Mouse (Mus musculus) adrenal gland, adult 2 months (tissue): ENCODE results near the gene Ncor2. TPM values are rescaled to one million over a fixed set of nuclear protein-coding genes. Genes with fewer than 3 reads are reported as not detected.

Experiments
- DNase-seq: peaks from one replicate; pipeline ENCODE4 v3.0.0; 2021
- polyA plus RNA-seq: library from polyadenylated mRNA; depleted of rRNA; stranded (reverse); fragments of >200 nt; gene quantifications from 2 replicates; pipeline ENCODE4 v1.2.3, GENCODE M21; 2012
- total RNA-seq, 2 experiments: library from RNA; stranded (reverse); gene quantifications; 2 replicates each; pipeline ENCODE4 v1.2.3; 2021

Ncor2 gene
- total and polyA plus RNA-seq, 3 experiments: 149 to 340 (median 229) TPM

- DNase-seq: no peak
These were observed 82.7 kb downstream of the Ncor2 start for GRCm38 (mm10) chr5:125096368-125096767.

DNA sequence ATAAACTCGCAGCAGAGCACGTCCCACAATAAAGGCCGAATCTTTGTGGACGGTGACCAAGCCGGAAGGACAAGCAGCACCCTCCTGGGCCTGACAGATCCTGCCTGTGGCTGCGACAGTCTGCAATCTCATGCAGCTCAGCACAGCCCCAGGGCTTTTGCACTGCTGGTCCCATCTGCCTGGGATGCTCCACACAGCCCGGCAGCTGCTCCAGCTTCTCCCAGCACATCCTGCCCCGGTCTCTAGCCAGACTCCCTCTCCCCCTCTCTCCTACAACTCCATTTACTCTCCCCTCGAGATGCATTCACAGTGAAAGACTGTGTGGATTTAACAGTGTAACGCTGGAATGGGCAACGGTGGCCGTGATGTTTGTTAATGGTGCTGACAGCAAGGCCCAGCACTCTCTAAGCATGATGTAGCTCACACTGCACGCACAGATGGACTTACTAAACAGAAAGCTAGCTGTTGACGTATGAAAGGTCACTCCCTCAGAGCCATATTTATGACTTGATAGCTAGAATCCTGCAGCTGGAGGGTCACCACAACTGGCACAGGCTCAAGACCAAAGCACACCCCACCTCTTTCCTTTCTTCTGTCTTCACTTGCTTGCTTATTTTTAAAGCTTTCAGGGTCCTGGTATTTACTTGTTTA, 83.4 kb downstream of the Ncor2 start:
- DNase-seq: no peak

GRCm38 (mm10) chr5:125093795-125094194, 85.2 kb downstream of the Ncor2 start:
- DNase-seq: no peak

DNA sequence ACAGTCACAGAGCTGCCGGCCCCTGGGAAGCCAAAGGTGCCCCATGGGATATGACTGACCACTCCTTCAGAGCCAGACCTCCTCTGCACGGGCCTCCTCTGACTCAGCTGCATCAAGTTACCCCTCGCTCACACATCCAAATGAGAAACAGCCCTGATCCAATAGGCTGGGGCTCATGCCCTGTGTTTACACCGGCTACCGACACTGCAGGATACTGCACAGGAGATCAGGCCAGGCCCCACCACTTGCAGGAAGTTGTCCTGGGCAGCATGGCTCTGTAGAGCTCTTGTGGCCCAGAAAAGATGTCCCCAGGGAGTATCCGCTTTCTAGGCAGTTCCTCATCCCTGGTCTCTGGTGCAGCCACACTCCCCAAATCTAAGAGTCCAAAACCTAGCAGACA, 90.9 kb downstream of the Ncor2 start:
- DNase-seq: no peak

DNA sequence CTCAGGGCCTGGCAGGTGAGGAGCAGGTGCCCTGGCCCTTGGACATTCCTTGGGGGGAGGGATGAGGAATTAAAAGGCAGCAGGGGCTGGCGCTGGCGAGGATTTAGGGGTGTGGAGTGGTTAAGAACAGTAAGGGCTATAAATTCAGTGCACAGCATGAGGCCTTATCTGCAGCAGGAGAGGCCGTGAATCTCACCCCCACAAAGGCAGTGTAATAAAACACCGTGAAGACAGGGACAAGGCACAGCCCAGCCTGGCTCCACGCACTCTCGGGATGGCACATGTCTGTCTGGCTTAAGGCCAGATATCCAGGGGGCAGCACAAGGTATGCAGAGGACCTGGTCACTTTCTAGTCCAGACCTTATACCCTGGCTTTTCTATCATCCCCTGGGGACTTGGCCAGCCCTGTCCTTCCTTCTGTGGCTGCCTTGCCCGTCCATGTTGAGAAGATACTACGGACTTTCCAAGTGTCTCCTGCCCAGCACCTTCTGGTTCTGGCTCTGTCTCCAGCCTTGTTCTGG, 93.9 kb downstream of the Ncor2 start:
- no peak for DNase-seq

DNA sequence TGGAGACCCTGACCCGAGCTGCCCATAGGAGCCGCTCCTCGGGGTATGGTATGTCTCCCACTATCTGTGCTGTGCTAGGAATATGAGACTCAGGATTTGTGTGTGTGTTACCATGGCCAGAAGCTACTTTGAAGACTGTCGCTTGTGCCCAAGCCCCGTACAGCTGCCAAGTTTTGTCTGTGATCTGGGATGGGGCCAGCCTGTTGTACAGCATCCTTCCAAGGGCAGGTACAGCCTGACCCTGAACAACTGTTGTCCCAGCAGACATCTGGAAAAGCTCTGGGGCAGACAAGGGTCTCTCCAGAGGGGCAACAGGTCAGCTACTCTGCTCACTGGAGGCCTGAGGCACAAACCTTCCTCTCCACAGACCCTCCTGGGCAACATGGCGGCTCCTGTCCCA, 95.3 kb downstream of the Ncor2 start:
- DNase-seq: no peak

DNA sequence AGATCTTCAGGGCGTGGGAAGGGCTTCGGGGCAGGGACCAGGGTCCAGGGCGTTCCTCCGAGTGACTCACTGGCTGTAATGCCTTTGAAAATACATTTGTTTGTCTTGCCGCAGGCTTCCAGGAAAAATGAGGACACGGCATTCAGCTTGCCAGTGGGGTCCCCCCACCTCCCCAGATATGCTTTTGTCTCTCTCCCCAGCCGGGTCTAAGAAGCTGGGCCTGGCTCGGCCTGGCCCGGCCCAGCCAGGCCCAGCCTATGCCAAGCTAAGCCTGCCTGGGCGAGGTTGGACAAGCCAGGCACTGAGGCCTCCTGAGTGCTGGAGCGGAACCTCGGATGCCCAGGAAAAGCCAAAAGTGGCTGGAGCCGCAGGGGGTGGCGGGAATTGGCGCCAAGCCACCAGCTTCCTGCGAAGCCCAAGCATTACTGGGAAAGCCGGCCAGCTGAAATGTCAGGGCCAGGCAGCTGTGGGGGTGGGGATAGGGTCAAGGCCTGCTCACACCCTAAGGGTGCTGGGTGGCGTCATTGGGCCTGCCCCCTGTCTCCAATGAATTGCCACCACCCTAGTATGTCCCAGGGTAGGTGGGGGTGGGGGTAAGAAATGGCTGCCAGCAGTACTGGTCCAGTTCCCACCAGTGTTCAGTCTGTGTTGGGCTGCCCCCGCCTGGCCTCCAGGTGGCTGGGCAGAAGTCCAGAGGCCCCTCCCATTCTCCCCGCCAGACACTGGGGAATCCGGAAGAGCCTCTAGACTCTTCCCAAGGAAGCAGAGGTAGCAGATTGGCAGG, 97.5 kb downstream of the Ncor2 start:
- peak; percentile 98 for DNase-seq

GRCm38 (mm10) chr5:125080787-125081317, 98.2 kb downstream of the Ncor2 start:
- DNase-seq: peak; percentile 82

DNA sequence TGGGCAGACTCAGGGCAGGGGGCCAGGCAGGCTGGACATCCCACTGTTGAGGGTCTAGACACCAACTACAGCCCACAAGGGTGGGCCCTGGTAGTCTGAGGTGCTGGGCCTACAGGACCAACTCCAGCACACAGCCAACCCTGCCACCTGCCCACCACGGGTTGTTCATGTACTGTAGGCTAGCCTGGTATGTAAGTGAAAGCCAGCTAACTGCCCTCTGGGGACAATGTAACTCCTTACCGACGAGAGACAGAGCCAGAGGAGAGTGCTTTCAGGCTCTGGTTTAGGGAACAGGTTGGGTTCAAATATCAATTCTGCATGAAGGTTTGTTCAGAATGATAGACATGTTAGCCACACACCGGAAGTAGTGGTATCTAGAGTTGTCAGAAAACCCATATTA, 98.7 kb downstream of the Ncor2 start:
- DNase-seq: no peak

DNA sequence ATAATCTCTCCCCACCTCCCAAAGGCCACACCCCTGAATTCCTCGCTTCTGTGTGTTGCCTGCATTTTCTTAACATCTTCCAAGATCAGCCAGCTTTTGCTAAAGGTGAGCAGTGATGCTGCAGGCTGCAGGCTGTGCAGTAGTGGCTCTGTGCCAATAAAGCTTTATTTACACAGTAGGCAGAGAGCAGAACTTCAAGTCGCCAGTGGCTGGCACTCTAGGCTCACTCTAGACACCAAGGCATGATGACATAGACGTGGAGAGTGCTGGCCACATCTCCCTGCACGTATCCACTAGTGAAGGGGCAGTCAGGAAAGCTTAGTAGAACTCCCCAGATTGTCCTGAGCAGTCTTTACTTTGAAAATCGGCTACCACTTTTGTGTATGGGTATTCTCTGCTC, 100.8 kb downstream of the Ncor2 start:
- no peak for DNase-seq

DNA sequence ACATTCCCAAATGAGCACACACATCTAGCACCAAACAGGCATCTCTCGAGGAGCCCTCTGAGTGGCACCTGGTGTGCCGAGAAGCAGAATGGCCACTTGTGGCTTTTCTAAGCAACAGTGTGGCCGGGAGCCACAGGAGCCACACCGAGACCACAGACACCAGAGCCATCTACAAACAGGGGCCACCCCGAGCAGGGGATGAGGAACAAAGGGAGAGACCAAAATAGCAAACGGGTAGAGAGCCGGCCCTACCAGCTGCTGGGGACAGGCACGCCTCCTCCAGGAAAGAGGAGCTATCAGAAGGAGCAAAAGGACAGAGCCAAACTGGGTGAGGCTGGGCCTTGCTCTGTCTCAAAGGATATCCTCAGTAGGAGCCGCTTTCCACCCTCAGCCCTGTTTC, 102.8 kb downstream of the Ncor2 start:
- no peak for DNase-seq

DNA sequence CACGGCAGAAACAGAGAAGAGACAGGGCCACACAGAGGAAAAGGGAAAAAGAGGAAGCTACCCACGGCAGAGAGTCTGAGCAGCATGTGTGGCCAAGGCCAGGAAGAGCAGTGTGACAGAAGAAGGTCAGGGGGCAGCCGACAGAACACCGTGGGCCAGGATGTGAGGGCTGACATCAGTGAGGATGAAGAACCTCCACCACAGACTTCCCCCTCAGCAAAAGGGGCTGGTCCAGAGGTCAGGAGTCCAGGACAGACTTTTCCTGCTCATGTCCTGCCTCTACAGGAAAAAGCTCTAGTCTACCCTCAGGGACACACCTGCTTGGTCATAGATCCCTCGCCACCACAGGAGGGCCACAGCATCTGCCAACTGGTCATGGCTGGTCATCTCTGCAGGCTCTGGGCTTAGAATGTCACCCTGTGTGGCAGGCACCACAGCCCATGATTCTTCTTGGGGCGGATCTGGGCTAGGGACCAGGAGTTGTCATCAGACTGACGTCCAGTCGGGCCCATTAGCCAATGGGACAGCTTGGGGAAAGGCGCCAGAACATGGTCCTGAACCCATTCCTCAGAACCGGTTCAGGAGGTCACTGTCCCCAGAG, 104.3 kb downstream of the Ncor2 start:
- DNase-seq: peak; percentile 75

DNA sequence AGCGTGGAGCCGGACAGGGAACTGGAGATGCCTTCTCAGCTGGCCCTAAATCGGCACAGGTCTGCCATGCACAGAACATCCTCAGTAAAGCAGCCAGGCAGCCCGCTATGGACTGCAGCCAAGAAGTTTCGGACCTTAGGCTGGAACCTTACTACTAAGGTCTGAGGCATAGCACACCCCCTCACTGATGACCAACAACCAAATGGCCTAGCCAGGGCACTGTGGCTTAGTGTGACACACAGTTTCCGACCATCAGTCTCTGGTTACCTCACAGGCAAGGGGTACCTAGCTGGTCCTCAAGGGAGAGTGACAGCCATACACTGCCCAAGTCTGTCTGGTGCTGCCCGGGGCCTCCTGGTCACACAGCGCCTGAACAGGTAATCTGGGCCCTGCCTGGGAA, 105.1 kb downstream of the Ncor2 start:
- DNase-seq: peak; percentile 67

DNA sequence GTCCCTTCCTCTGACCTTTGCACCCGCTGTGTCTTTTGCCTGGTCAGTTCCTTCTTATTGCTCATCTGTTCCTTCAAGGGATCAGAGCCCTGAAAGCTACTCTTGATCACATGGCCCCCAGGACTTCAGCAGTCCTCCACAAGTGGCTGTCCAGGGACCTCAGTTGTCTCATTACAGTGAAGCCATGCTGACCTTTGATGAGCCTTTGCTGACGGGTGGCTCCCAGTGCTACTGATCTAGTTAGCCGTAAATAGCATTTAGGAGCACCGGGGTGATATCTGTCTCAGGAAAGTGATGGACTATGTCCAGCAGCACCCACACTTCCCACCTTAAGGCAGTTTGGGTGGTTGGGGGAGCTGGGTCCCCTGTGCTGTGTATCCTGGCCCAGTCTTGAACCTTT, 105.7 kb downstream of the Ncor2 start:
- no peak for DNase-seq

GRCm38 (mm10) chr5:125072425-125072824, 106.6 kb downstream of the Ncor2 start:
- DNase-seq: peak; percentile 47

GRCm38 (mm10) chr5:125071919-125072318, 107.1 kb downstream of the Ncor2 start:
- DNase-seq: peak; percentile 45

DNA sequence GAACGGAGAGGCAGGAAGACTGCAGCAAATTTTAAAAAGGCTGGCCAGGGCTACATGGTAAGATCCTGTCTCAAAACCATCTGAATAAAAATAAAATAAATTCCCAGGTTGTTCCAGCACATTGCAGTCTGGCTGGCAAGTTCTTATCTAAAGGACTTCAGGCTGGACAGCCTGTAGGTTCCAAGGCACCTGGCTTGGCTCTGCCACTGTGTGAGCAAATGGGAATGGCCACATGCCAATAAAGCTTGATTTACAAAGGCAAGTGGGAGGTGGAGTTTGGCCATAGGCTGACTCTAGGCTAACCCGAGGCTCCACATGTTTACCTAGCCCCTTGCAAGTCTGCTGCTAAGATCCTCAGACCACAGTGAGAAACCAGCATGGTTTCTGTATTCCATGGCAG, 108.6 kb downstream of the Ncor2 start:
- DNase-seq: peak; percentile 64

- no peak for DNase-seq
These were observed 109.1 kb downstream of the Ncor2 start for GRCm38 (mm10) chr5:125069916-125070315.

DNA sequence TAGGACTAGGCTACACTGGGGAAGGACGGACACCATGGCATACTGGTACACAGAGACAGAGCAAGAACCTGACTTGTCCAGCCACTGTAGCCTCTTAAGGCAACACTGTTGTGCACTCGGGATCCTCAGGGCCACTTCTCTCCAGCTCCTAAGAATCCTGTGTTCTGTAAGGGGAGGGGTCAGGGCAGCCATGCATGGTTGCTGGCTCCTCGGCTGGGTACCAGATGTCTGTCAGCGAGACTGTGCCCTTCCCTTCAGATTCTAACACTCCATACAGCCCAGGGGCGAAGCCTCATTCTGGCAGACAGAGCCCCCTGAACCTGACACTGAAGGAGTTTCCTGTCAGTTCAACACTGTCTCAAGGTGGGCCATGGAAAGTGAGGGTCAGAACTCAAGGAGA, 109.6 kb downstream of the Ncor2 start:
- no peak for DNase-seq

DNA sequence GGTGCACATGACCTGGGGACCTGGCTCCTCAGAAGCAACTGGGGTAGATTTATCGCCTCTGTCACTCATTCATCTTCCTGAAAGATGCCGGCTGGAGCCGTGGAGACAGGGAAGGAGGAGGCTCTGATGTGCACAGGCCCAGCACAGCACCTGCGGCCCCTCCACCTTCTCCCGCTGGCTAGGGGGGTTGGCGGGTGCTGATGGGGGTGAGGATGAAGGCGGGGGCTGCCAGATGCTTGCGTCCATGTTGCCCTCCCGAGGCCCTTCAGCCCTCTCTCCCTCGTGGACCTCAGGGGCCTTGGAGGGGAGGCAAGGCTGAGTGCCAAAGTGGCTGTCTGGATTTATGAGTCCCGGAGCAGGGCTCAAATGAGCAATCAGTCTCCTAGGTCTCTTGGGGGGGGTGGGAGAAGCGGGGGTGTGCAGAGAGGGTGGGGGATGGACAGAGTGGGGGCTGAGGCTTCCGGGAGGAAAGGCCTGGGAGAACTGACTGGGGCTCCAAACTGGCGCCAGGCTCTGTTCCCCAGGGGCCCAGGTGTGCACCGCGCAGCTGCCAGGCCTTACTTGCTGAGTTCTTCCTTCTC, 110.6 kb downstream of the Ncor2 start:
- DNase-seq: peak; percentile 72

DNA sequence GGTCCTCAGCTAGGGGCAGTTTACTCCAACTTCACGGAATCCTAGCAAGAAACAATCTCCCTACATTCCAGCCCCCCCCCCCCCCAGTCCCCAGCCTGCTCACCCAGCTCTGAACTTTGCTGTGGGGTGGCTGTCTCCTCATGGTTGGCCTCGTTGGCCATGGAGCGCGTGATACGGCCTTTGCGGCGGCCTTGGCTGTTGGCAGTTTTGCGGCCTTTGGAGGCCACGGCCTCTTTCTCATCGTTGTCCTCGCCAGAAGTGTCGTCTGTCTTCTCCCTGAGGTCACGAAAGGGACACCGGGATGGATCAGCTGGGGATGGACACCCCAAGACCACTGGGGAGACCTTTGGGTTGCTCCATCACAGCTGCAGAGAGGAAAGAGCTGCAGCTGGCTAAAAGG, 111.3 kb downstream of the Ncor2 start:
- DNase-seq: peak; percentile 92
